8 mouse cellular contexts compared by ENCODE assay signal in the genomic region with DNA sequence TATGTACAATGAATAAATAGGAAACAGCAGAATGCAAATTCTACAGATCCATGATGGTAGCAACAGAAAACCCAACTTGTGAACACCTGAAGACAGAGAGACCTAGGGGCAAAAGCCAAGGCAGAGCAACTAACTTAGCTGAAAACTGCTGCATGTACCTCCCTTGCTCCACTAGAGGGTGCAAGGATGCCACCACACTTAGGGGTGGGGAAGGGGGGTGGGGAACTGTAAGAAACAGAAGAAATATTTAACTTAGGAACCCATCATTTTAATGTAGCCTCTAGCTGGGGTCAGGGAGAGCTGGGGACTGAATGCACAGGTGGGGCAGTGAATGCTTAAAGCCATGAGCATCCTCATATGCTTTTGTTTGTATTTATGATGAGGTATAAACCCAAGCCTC.
DNase-seq lines count a peak whose midpoint lies in the region; ATAC-seq and TF ChIP-seq lines count a peak whose summit lies in the region.

No protein-coding gene starts in this region.

- H3K9me3 ChIP-seq in liver, embryonic 12.5 days (replicated peaks): no peaks in the 10 kb centered on the region
- no peaks in the 10 kb centered on the region for H3K9me3 ChIP-seq in limb, embryonic 14.5 days (ENCODE audit: control insufficient read depth, low read length)

- H3K27me3 ChIP-seq in liver, embryonic 12.5 days (replicated peaks): no peaks in the 10 kb centered on the region
- no peaks in the 10 kb centered on the region for H3K27me3 ChIP-seq in limb, embryonic 14.5 days (ENCODE audit: control insufficient read depth, insufficient read depth, low read length)

- H3K9ac ChIP-seq in liver, embryonic 12.5 days: no peak overlapping the region
- no peak overlapping the region for H3K9ac ChIP-seq in limb, embryonic 14.5 days (ENCODE audit: low read depth, low read length, severe bottlenecking)

- no peak overlapping the region for H3K27ac ChIP-seq in liver, embryonic 12.5 days
- H3K27ac ChIP-seq in limb, embryonic 14.5 days (replicated peaks; ENCODE audit: low read depth, low read length): no peak overlapping the region

- peaks cover 23% of the 10 kb centered on the region for H3K4me1 ChIP-seq in liver, embryonic 12.5 days
- peaks cover 22% of the 10 kb centered on the region; the same call in 1 of the 2 replicates for H3K4me1 ChIP-seq in limb, embryonic 14.5 days (ENCODE audit: control insufficient read depth, insufficient read depth, low read length)

- H3K36me3 ChIP-seq in liver, embryonic 12.5 days: no peaks in the 10 kb centered on the region
- H3K36me3 ChIP-seq in limb, embryonic 14.5 days (ENCODE audit: control insufficient read depth, insufficient read depth, low read length): no peaks in the 10 kb centered on the region

- TF ChIP-seq POLR2A in limb, embryonic 14.5 days (IDR thresholded peaks at IDR 0.05; ENCODE audit: borderline replicate concordance, extremely low read depth, insufficient read depth, insufficient read length): no peak

- no peak overlapping the region for H3K4me3 ChIP-seq in liver, embryonic 12.5 days
- H3K4me3 ChIP-seq in limb, embryonic 14.5 days (replicated peaks; ENCODE audit: low read length): no peak overlapping the region

- peak; percentile 35 for DNase-seq in adrenal gland, adult 2 months
- no peak for DNase-seq in adrenal gland, adult 18-20 months (ENCODE audit: low spot score in 2 of 2)
- DNase-seq in liver: peak; percentile 27
- peak; percentile 46 for DNase-seq in embryo, embryonic 11.5 days (ENCODE audit: low read depth, low spot score)
- DNase-seq in limb, embryonic 14.5 days (ENCODE audit: low spot score): peak; percentile 47
- no peak for DNase-seq in urinary bladder, adult 18-20 months (ENCODE audit: low spot score in 2 of 2)
- DNase-seq in frontal cortex, postnatal 25 days (ENCODE audit: low spot score in 2 of 2): no peak

- ATAC-seq in liver, embryonic 12.5 days: no peak
- no peak for ATAC-seq in limb, embryonic 14.5 days (ENCODE audit: low FRiP score, low read depth)

- no peak overlapping the region for H3K4me2 ChIP-seq in liver, embryonic 12.5 days
- H3K4me2 ChIP-seq in limb, embryonic 14.5 days (replicated peaks; ENCODE audit: low read depth, low read length, severe bottlenecking): no peak overlapping the region

Comparison
In these comparisons a context has a peak if more than half of its experiments do, and no peak if none do; other contexts are left out.
1. DNase-seq: peak in adrenal gland, adult 2 months (single experiment), liver (single experiment), embryo, embryonic 11.5 days (single experiment) and limb, embryonic 14.5 days (single experiment); none in adrenal gland, adult 18-20 months (0 of 2), urinary bladder, adult 18-20 months (0 of 2) and frontal cortex, postnatal 25 days (0 of 2).